Mouse (Mus musculus): ENCODE results near the gene Triobp. TPM values are rescaled to one million over a fixed set of nuclear protein-coding genes. Genes with fewer than 3 reads are reported as not detected.

Triobp gene
- polyA plus RNA-seq, 1 experiment from 2014 or later, result 22.4 TPM

DNA sequence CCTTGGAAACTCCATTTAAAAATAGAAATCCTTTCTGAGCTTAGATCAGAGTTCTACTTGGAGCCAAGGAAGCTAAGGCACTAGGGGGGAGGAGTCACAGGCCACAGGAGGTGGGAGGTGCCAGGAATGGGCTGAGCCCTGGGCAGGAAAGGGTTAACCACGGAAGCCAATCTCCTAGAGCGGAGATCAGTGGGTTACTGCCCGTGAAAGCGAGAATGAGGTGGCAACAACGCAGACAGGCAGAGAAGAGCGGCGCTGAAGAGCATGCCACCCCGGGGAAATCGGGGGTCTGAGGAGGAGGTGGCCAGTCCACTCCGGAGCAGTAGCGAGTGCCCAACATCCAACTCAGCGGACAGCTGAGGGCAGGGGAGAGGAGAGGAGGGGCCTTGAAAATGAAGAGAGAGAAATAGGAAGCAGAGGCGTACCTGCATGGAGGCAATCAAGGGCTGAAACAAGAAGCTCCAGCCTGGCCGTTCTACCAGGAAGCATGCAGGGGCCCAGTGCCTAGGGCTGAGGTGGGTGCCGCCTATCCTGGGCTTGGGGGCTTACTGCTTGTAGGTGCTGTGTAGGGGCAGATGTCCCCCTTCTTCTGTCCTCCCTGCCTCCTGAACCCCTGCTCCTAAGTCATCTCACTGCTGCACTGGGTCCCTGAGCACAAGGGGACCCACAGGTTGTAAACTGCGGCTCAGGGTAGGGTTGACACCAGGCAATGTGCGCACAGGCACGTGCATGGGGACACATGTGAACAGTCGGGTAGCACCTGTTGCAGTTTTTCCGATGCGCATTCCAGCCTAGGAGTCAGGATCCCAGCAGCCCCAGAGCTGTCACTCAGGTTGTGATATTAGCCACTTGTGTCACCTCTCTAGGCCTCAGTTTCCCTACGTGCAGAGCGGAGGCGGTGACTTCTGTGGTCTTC, 93.2 kb downstream of the Triobp start:
- H3K36me3 ChIP-seq (ENCODE audit: control insufficient read depth, insufficient read depth, low read length), result peaks cover 6% of the 10 kb centered on the region; the same call in 1 of the 2 replicates
- peak overlapping the region; percentile 42 for H3K4me2 ChIP-seq (replicated peaks; ENCODE audit: low read depth)
- H3K27ac ChIP-seq (replicated peaks), result no peak overlapping the region
- DNase-seq (ENCODE audit: low spot score) (peak; percentile 62), ATAC-seq (ENCODE audit: low FRiP score, low TSS enrichment) (no peak)
- 20% methylated on average over 24 of the region's 24 CpGs for WGBS
- no peaks in the 10 kb centered on the region for H3K27me3 ChIP-seq (ENCODE audit: control insufficient read depth, insufficient read depth, low read length)
- no peaks in the 10 kb centered on the region for H3K9me3 ChIP-seq (ENCODE audit: control insufficient read depth, low read length)
- peak overlapping the region; percentile 38 for H3K9ac ChIP-seq (ENCODE audit: low read length)
- peak overlapping the region; percentile 30 for H3K4me3 ChIP-seq (ENCODE audit: low read depth, low read length)
- TF ChIP-seq EP300 (optimal IDR thresholded peaks at IDR 0.05), result no peak
- TF ChIP-seq CTCF (IDR thresholded peaks at IDR 0.05; ENCODE audit: low read depth), result no peak
- peaks cover 5% of the 10 kb centered on the region for H3K4me1 ChIP-seq (replicated peaks; ENCODE audit: control insufficient read depth, insufficient read depth)

DNA sequence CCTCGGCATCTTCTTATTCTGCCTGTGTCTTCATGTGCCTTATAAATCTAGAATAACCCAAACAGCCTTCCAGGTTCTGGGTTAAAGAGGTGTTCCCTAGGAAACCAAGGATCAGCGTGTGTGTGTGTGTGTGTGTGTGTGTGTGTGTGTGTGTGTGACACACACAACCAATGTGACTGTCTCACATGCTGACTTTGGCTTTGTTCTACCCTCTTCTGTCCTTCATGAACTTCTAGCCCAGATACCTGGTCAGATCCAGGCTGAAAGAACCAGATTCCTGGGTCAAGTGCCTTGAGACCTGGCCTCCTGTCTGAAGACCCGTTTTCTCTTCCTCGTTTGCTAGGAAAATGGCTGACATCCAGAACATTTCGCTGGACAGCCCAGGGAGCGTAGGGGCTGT, 94.1 kb downstream of the Triobp start, which contains the start of gene Galr3:
Gene Galr3, plus strand, starts transcription at position 301 of the 400 bp plus-strand sequence.
- Histone ChIP-seq H3K36me3 (ENCODE audit: control insufficient read depth, insufficient read depth, low read length) (peaks cover 6% of the 10 kb centered on the region; the same call in 1 of the 2 replicates), H3K4me2 (replicated peaks; ENCODE audit: low read depth) (peak within 1 kb of the TSS; percentile 88), H3K9me3 (ENCODE audit: control insufficient read depth, low read length) (no peaks in the 10 kb centered on the region), H3K27ac (replicated peaks) (no peak within 1 kb of the TSS), H3K4me1 (replicated peaks; ENCODE audit: control insufficient read depth, insufficient read depth) (peaks cover 5% of the 10 kb centered on the region), H3K4me3 (ENCODE audit: low read depth, low read length) (peak within 1 kb of the TSS; percentile 52), H3K9ac (ENCODE audit: low read length) (peak within 1 kb of the TSS; percentile 59), H3K27me3 (ENCODE audit: control insufficient read depth, insufficient read depth, low read length) (no peaks in the 10 kb centered on the region)
- DNase-seq (ENCODE audit: low spot score) (no peak), ATAC-seq (ENCODE audit: low FRiP score, low TSS enrichment) (no peak)
- TF ChIP-seq CTCF (IDR thresholded peaks at IDR 0.05; ENCODE audit: low read depth) (no peak), EP300 (optimal IDR thresholded peaks at IDR 0.05) (no peak)
- WGBS, result 65% methylated on average over 6 of the region's 6 CpGs

DNA sequence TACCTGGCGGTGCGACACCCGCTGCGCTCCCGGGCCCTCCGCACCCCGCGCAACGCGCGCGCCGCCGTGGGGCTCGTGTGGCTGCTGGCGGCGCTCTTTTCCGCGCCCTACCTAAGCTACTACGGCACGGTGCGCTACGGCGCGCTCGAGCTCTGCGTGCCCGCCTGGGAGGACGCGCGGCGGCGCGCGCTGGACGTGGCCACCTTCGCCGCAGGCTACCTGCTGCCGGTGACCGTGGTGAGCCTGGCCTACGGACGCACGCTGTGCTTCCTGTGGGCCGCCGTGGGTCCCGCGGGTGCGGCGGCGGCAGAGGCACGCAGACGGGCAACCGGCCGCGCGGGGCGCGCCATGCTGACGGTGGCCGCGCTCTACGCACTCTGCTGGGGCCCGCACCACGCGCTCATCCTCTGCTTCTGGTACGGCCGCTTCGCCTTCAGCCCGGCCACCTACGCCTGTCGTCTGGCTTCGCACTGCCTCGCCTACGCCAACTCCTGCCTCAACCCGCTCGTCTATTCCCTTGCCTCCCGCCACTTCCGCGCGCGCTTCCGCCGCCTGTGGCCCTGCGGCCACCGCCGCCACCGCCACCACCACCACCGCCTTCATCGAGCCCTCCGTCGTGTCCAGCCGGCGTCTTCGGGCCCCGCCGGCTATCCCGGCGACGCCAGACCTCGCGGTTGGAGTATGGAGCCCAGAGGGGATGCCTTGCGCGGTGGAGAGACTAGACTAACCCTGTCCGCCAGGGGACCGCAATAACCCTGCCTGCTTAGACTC, 95.4 kb downstream of the Triobp start:
- TF ChIP-seq CTCF (IDR thresholded peaks at IDR 0.05; ENCODE audit: low read depth) (peak; percentile 21; the same call in 1 of the 2 replicates), EP300 (optimal IDR thresholded peaks at IDR 0.05) (no peak)
- Histone ChIP-seq H3K9ac (ENCODE audit: low read length) (peak overlapping the region; percentile 59), H3K4me2 (replicated peaks; ENCODE audit: low read depth) (peak overlapping the region; percentile 88), H3K4me3 (ENCODE audit: low read depth, low read length) (peak overlapping the region; percentile 52), H3K36me3 (ENCODE audit: control insufficient read depth, insufficient read depth, low read length) (no peaks in the 10 kb centered on the region), H3K4me1 (replicated peaks; ENCODE audit: control insufficient read depth, insufficient read depth) (peaks cover 4% of the 10 kb centered on the region), H3K27me3 (ENCODE audit: control insufficient read depth, insufficient read depth, low read length) (no peaks in the 10 kb centered on the region), H3K27ac (replicated peaks) (no peak overlapping the region), H3K9me3 (ENCODE audit: control insufficient read depth, low read length) (no peaks in the 10 kb centered on the region)
- ATAC-seq (ENCODE audit: low FRiP score, low TSS enrichment) (0 out of 2 replicates have a peak, but pooled peaks have one; percentile 10), DNase-seq (ENCODE audit: low spot score) (peak; percentile 62)
- 1% methylated on average over 74 of the region's 105 CpGs for WGBS

DNA sequence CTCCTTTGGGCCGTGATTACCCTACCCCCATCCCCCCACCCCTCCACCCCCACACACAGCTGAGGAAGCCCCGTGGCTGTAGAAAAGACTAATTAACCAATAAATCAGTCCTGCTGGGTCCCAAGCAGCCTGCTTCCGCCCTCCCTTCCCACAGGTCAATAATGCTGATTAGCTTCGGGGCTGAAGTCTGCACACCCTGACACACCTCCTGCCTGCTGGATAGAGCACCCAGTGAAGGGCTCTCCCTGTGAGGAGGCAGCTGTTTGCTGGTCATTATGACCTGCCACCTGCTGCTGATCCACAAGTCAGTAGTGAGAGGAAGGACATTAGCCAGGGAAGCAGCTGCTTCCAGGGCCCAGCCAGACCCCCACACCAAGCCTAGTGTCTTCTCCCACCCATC, 97.3 kb downstream of the Triobp start:
- Histone ChIP-seq H3K36me3 (ENCODE audit: control insufficient read depth, insufficient read depth, low read length) (no peaks in the 10 kb centered on the region), H3K27me3 (ENCODE audit: control insufficient read depth, insufficient read depth, low read length) (no peaks in the 10 kb centered on the region), H3K9ac (ENCODE audit: low read length) (no peak overlapping the region), H3K4me2 (replicated peaks; ENCODE audit: low read depth) (no peak overlapping the region), H3K4me3 (ENCODE audit: low read depth, low read length) (no peak overlapping the region), H3K27ac (replicated peaks) (peak overlapping the region; percentile 53; the same call in 1 of the 2 replicates), H3K4me1 (replicated peaks; ENCODE audit: control insufficient read depth, insufficient read depth) (peaks cover 1% of the 10 kb centered on the region), H3K9me3 (ENCODE audit: control insufficient read depth, low read length) (no peaks in the 10 kb centered on the region)
- peak; percentile 72 for ATAC-seq (ENCODE audit: low FRiP score, low TSS enrichment)
- DNase-seq (ENCODE audit: low spot score), result peak; percentile 58
- TF ChIP-seq EP300 (optimal IDR thresholded peaks at IDR 0.05) (no peak), CTCF (IDR thresholded peaks at IDR 0.05; ENCODE audit: low read depth) (no peak)
- 29% methylated on average over 4 of the region's 4 CpGs for WGBS

DNA sequence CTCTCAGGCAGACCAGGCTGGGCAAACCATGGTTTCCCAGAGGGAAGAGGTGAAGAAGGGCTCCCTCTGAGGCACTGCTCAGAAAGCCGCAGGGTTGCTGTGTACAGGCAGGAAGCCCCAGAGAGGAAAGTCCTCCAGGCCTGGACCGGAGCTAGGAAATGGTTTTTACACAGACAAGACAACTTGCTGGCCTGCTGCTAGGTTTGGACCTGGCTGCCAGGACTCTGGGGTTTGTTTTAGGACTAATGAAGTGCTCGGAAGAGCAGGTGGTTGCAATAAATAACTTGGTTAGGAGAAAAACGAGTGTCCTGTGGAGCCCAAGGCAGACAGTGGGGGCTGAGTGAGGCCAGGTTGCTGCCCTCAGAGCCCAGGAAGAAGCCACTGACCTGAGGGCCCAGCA, 100.7 kb downstream of the Triobp start:
- Histone ChIP-seq H3K27ac (replicated peaks) (no peak overlapping the region), H3K4me3 (ENCODE audit: low read depth, low read length) (no peak overlapping the region), H3K4me1 (replicated peaks; ENCODE audit: control insufficient read depth, insufficient read depth) (no peaks in the 10 kb centered on the region), H3K9ac (ENCODE audit: low read length) (no peak overlapping the region), H3K4me2 (replicated peaks; ENCODE audit: low read depth) (no peak overlapping the region), H3K9me3 (ENCODE audit: control insufficient read depth, low read length) (no peaks in the 10 kb centered on the region), H3K27me3 (ENCODE audit: control insufficient read depth, insufficient read depth, low read length) (no peaks in the 10 kb centered on the region), H3K36me3 (ENCODE audit: control insufficient read depth, insufficient read depth, low read length) (no peaks in the 10 kb centered on the region)
- TF ChIP-seq CTCF (IDR thresholded peaks at IDR 0.05; ENCODE audit: low read depth), result no peak
- no peak for DNase-seq (ENCODE audit: low spot score)
- 59% methylated on average over 4 of the region's 4 CpGs for WGBS
- no peak for ATAC-seq (ENCODE audit: low FRiP score, low TSS enrichment)
